Mouse (Mus musculus) forebrain, embryonic 15.5 days (tissue): ENCODE measurements around the gene Plekhf1. TPM values are rescaled to one million over a fixed set of nuclear protein-coding genes. Genes with fewer than 3 reads are reported as not detected.

Experiments
- ATAC-seq: fragments of 200-750 bp; cut with Nextera tagmentation; replicated peaks from 2 replicates; pipeline ENCODE4 v1.8.0; 2017; ENCODE audit warnings: mild to moderate bottlenecking, moderate TSS enrichment, moderate library complexity
- H3K27ac ChIP-seq: fragments of 300-500 bp; sonication (generic); replicated peaks from 2 replicates; pipeline ENCODE4 v1.5.1; 2015; ENCODE audit warnings: mild to moderate bottlenecking, inconsistent platforms
- H3K27me3 ChIP-seq: fragments of 300-500 bp; sonication (generic); 2 replicates; pipeline ENCODE4 v1.6.1; 2015; ENCODE audit warnings: inconsistent platforms
- H3K36me3 ChIP-seq: fragments of 300-500 bp; sonication (generic); 2 replicates; pipeline ENCODE4 v1.6.1; 2015; ENCODE audit warnings: mild to moderate bottlenecking, inconsistent platforms
- H3K4me1 ChIP-seq: fragments of 300-500 bp; sonication (generic); 2 replicates; pipeline ENCODE4 v1.6.1; 2015; ENCODE audit warnings: inconsistent platforms
- H3K4me2 ChIP-seq: fragments of 300-500 bp; sonication (generic); replicated peaks from 2 replicates; pipeline ENCODE4 v1.6.1; 2015; ENCODE audit warnings: mild to moderate bottlenecking, inconsistent platforms
- H3K4me3 ChIP-seq: fragments of 300-500 bp; sonication (generic); 2 replicates; pipeline ENCODE4 v1.5.1; 2015; ENCODE audit warnings: mild to moderate bottlenecking, inconsistent platforms
- H3K9ac ChIP-seq: fragments of 300-500 bp; sonication (generic); replicated peaks from 2 replicates; pipeline ENCODE4 v1.6.1; 2015; ENCODE audit warnings: mild to moderate bottlenecking, inconsistent platforms
- H3K9me3 ChIP-seq: fragments of 300-500 bp; sonication (generic); 2 replicates; pipeline ENCODE4 v1.6.1; 2016; ENCODE audit warnings: inconsistent platforms
- WGBS: fragments of 180-500 bp; shearing (Covaris S2); methylation state at CpG from one replicate; pipeline ENCODE4 v1.1.7; 2015; ENCODE audit warnings: mixed read lengths; 5-methylcytosine and 5-hydroxymethylcytosine counted together
- polyA plus RNA-seq: library from polyadenylated mRNA; unstranded; fragments of >200 nt; fragmentation: Nextera tagmentation; extraction: Ambion mirVana; gene quantifications from 2 replicates; pipeline ENCODE4 v1.2.1, GENCODE M21; 2015

Plekhf1 gene
- polyA plus RNA-seq, 1 experiment from 2014 or later, result 0.61 TPM

DNA sequence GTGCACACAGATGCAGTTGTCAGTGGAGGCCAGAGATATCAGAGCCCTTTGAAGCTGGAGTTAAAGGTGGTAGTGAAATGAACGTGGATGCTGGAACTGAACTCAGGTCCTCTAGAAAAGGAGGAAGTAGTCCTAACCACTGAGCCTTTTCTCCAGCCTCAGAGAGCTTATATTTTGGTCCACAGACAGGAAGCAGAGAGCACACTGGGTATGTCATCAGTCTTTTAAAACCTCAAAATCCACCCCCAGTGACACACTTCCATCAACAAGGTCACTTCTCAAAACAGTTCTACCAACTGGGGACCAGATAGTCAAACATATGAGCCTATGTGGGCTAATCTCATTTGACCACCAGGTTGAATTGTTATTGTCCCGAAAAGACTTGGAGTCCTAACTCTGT, 46.5 kb downstream of the Plekhf1 start:
- WGBS, result 84% methylated on average over 2 of the region's 2 CpGs
- Histone ChIP-seq H3K4me1 (peaks cover 17% of the 10 kb centered on the region), H3K9me3 (no peaks in the 10 kb centered on the region), H3K36me3 (no peaks in the 10 kb centered on the region), H3K27ac (no peak overlapping the region), H3K4me2 (no peak overlapping the region), H3K9ac (no peak overlapping the region), H3K4me3 (no peak overlapping the region), H3K27me3 (no peaks in the 10 kb centered on the region)
- no peak for ATAC-seq

- Histone ChIP-seq H3K4me2 (no peak overlapping the region), H3K27ac (no peak overlapping the region), H3K36me3 (no peaks in the 10 kb centered on the region), H3K9me3 (no peaks in the 10 kb centered on the region), H3K27me3 (no peaks in the 10 kb centered on the region), H3K4me1 (peaks cover 17% of the 10 kb centered on the region), H3K4me3 (no peak overlapping the region), H3K9ac (no peak overlapping the region)
- 63% methylated on average over 3 of the region's 3 CpGs for WGBS
- ATAC-seq, result no peak
Measured at GRCm38 (mm10) chr7:38179896-38180295, 47.9 kb downstream of the Plekhf1 start.

- H3K4me2 ChIP-seq, result no peak overlapping the region
- H3K9ac ChIP-seq, result no peak overlapping the region
- 88% methylated on average over 3 of the region's 3 CpGs for WGBS
- no peak overlapping the region for H3K27ac ChIP-seq
- H3K4me1 ChIP-seq, result peaks cover 14% of the 10 kb centered on the region
- no peaks in the 10 kb centered on the region for H3K36me3 ChIP-seq
- no peaks in the 10 kb centered on the region for H3K9me3 ChIP-seq
- H3K27me3 ChIP-seq, result no peaks in the 10 kb centered on the region
- no peak overlapping the region for H3K4me3 ChIP-seq
- no peak for ATAC-seq
Measured at GRCm38 (mm10) chr7:38176056-38176455, 51.8 kb downstream of the Plekhf1 start.

GRCm38 (mm10) chr7:38174321-38175148, 53.3 kb downstream of the Plekhf1 start:
- peak overlapping the region; percentile 61 for H3K9ac ChIP-seq
- peak overlapping the region; percentile 63 for H3K4me2 ChIP-seq
- H3K9me3 ChIP-seq, result no peaks in the 10 kb centered on the region
- no peaks in the 10 kb centered on the region for H3K27me3 ChIP-seq
- H3K4me1 ChIP-seq, result peaks cover 14% of the 10 kb centered on the region
- peak; percentile 81 for ATAC-seq
- whole genome bisulfite sequencing, result 8% methylated on average over 31 of the region's 31 CpGs
- peak overlapping the region; percentile 77 for H3K27ac ChIP-seq
- no peaks in the 10 kb centered on the region for H3K36me3 ChIP-seq
- H3K4me3 ChIP-seq, result peak overlapping the region; percentile 34

DNA sequence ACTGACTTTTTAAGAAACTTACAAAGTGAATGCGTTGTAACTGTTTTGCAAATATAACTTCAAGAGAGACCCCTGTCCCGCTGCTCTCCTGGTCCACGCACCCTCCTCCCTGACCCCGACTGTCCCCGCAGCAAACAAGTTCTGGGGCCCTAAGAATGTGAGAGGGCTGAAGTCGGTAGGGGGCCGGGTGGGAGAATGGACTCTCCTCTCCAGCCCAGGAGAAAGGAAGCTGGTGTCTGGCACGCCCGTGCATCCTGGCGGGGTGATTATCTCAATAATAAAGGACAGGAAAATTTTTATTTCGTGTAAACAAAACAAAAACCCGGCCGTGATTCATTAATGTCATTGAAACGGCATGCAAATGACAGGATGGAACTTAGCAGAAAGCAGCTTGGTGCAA, 53.9 kb downstream of the Plekhf1 start:
- 7% methylated on average over 14 of the region's 14 CpGs for WGBS
- H3K9ac ChIP-seq, result peak overlapping the region; percentile 61
- peak; percentile 23 for ATAC-seq

GRCm38 (mm10) chr7:38167724-38168141, 60.1 kb downstream of the Plekhf1 start:
- peak; percentile 66; the same call in 1 of the 2 replicates for ATAC-seq
- 15% methylated on average over 11 of the region's 11 CpGs for WGBS

More for the DNA sequence above, 53.9 kb downstream of the Plekhf1 start:
- H3K4me3 ChIP-seq, result peak overlapping the region; percentile 34
- peak overlapping the region; percentile 63 for H3K4me2 ChIP-seq
- no peaks in the 10 kb centered on the region for H3K27me3 ChIP-seq
- H3K27ac ChIP-seq, result peak overlapping the region; percentile 77
- no peaks in the 10 kb centered on the region for H3K9me3 ChIP-seq
- H3K4me1 ChIP-seq, result peaks cover 14% of the 10 kb centered on the region
- no peaks in the 10 kb centered on the region for H3K36me3 ChIP-seq

More at GRCm38 (mm10) chr7:38167724-38168141, 60.1 kb downstream of the Plekhf1 start:
- H3K4me3 ChIP-seq, result no peak overlapping the region
- H3K27me3 ChIP-seq, result no peaks in the 10 kb centered on the region
- H3K9ac ChIP-seq, result no peak overlapping the region
- no peaks in the 10 kb centered on the region for H3K36me3 ChIP-seq
- H3K4me2 ChIP-seq, result no peak overlapping the region
- no peak overlapping the region for H3K27ac ChIP-seq
- H3K9me3 ChIP-seq, result no peaks in the 10 kb centered on the region
- H3K4me1 ChIP-seq, result peaks cover 5% of the 10 kb centered on the region; the same call in 1 of the 2 replicates

Other genes starting within 250 kb of the Plekhf1 start
- 38.6 and 40.3 TPM in 2 replicates for gene Uri1, start 204.5 kb downstream of the Plekhf1 start, polyA plus RNA-seq
- gene Ccne1, start 120.5 kb downstream of the Plekhf1 start, polyA plus RNA-seq, result 13.9 and 16.4 TPM in 2 replicates
- 16.8 and 17.7 TPM in 2 replicates for gene 1600014C10Rik, start 44.8 kb downstream of the Plekhf1 start, polyA plus RNA-seq
- gene Pop4, start 43.4 kb upstream of the Plekhf1 start, polyA plus RNA-seq, result 90.7 and 94.9 TPM in 2 replicates